Mouse (Mus musculus) limb, embryonic 15.5 days (tissue): ENCODE data around the gene Scamp1. TPM values are rescaled to one million over a fixed set of nuclear protein-coding genes. Genes with fewer than 3 reads are reported as not detected.
A peak's percentile ranks its signal among the peaks of the same experiment; 100 is the strongest.

ENCODE experiments used
- ATAC-seq: fragments of 200-750 bp; cut with Nextera tagmentation; 2 replicates; pipeline ENCODE4 v1.8.0; 2017; ENCODE audit warnings: low read depth, moderate TSS enrichment; ENCODE audit not compliant: insufficient number of reproducible peaks, low FRiP score, low TSS enrichment
- H3K27ac ChIP-seq: fragments of 300-500 bp; sonication (generic); 2 replicates; pipeline ENCODE4 v1.5.1; 2015; ENCODE audit warnings: moderate library complexity, mild to moderate bottlenecking, inconsistent platforms
- H3K27me3 ChIP-seq: fragments of 300-500 bp; sonication (generic); 2 replicates; pipeline ENCODE4 v1.6.1; 2015; ENCODE audit warnings: inconsistent platforms
- H3K36me3 ChIP-seq: fragments of 300-500 bp; sonication (generic); 2 replicates; pipeline ENCODE4 v1.6.1; 2015; ENCODE audit warnings: inconsistent platforms
- H3K4me1 ChIP-seq: fragments of 300-500 bp; sonication (generic); 2 replicates; pipeline ENCODE4 v1.6.1; 2015; ENCODE audit warnings: inconsistent platforms
- H3K4me2 ChIP-seq: fragments of 300-500 bp; sonication (generic); 2 replicates; pipeline ENCODE4 v1.6.1; 2015; ENCODE audit warnings: mild to moderate bottlenecking, inconsistent platforms
- H3K4me3 ChIP-seq: fragments of 300-500 bp; sonication (generic); 2 replicates; pipeline ENCODE4 v1.5.1; 2015; ENCODE audit warnings: mild to moderate bottlenecking, inconsistent platforms
- H3K9ac ChIP-seq: fragments of 300-500 bp; sonication (generic); 2 replicates; pipeline ENCODE4 v1.6.1; 2015; ENCODE audit warnings: inconsistent platforms
- H3K9me3 ChIP-seq: fragments of 300-500 bp; sonication (generic); 2 replicates; pipeline ENCODE4 v1.6.1; 2016; ENCODE audit warnings: inconsistent platforms
- WGBS: fragments of 180-500 bp; shearing (Covaris S2); methylation state at CpG from one replicate; pipeline ENCODE4 v1.1.7; 2015; 5-methylcytosine and 5-hydroxymethylcytosine counted together
- polyA plus RNA-seq: library from polyadenylated mRNA; unstranded; fragments of >200 nt; fragmentation: Nextera tagmentation; extraction: Ambion mirVana; gene quantifications from 2 replicates; pipeline ENCODE4 v1.2.1, GENCODE M21; 2015

Gene Scamp1
- polyA plus RNA-seq, 1 experiment from 2014 or later = 39.6 TPM

DNA sequence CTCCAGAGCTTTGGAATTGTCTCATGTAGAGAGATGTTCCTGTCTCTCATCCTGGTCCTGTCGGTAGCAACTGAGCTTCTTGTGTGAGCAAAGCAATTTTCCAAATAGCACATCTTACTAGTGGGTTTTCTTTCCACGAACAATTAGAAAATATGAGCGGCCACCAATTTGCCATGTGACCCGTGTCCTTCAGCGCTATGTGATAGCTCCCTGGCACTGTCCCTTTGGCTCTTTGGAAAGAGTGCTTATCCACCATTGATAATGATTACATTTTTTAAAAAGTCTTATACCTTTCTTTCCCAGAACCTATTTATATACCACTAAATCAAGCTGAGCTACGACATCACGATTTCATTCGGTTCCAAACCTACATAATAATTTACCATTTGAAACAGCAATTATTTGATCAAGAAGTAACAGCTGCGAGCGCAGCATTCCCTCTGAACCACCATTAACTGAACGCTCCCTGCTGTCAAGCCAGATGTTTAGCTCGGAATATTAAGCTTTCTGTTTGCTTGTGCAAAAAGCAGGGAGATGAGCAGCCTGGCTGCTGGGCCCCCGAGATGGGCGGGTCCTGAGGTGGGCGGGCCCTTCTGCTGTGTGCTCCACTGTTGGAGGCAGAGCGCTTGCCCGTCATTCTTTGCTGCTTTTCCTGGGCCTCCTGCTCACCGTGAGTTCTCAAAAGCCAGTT, 20.8 kb upstream of the Scamp1 start:
- H3K27me3 ChIP-seq = no peaks in the 10 kb centered on the region
- no peak overlapping the region for H3K27ac ChIP-seq
- no peaks in the 10 kb centered on the region for H3K36me3 ChIP-seq
- WGBS = 33% methylated on average over 18 of the region's 18 CpGs
- H3K4me1 ChIP-seq = 0 out of 2 replicates have a peak, but pooled peaks cover 8% of the 10 kb centered on the region
- peak; percentile 82; the same call in 1 of the 2 replicates for ATAC-seq
- peak overlapping the region; percentile 26 for H3K4me3 ChIP-seq
- H3K4me2 ChIP-seq = peak overlapping the region; percentile 49
- H3K9ac ChIP-seq = peak overlapping the region; percentile 39; the same call in 1 of the 2 replicates
- H3K9me3 ChIP-seq = no peaks in the 10 kb centered on the region

DNA sequence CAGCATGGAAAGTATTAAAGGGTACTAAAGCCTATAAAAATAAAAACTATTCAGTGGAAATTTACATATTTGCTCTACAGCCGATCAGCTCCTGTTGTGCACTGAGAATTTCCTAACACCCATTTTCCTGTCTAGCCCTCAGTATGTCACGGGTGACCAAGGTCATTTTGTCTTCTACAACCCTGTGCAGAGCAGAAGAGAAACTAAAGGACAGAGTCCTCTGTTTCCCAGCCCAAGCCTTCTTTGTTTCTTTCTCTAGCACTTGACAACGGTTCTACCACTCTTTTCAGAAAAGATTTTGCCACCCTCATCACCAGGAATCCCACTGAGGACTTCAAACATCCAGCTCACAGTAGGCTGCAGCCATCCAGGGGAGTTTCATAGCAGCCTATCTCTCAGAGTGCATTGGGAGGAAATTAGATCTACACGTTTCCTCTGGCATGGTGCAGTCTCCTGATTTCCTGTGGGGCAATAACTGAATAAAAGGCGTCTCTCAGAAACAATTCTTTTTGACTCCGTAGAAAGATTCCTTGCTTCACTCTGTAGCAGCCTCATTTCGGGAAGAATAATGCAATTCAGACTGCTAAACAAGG, 15.4 kb upstream of the Scamp1 start:
- 51% methylated on average over 7 of the region's 7 CpGs for WGBS
- H3K36me3 ChIP-seq = no peaks in the 10 kb centered on the region
- no peak overlapping the region for H3K27ac ChIP-seq
- no peak overlapping the region for H3K9ac ChIP-seq
- H3K27me3 ChIP-seq = no peaks in the 10 kb centered on the region
- no peaks in the 10 kb centered on the region for H3K4me1 ChIP-seq
- H3K4me3 ChIP-seq = no peak overlapping the region
- no peak overlapping the region for H3K4me2 ChIP-seq
- no peaks in the 10 kb centered on the region for H3K9me3 ChIP-seq
- ATAC-seq = no peak

DNA sequence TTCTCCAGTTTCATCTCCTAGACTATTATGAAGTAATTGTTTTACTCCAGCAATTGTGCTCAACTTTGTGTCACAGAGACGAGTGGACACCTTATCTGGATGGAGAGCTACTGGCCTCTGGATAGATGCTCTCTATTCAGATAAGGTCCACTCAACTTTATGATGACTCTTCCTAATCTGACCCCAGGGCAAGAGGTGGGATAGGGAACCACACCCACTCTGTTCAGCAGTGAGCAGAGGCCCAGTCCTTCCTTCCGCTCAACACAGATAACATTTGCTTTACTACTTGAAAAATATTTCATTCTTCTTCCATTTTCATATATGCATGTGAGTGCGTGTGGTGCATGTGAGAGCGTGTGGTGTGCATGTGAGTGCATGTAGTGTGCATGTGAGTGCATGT, 14.6 kb upstream of the Scamp1 start:
- H3K4me3 ChIP-seq = no peak overlapping the region
- no peaks in the 10 kb centered on the region for H3K27me3 ChIP-seq
- H3K4me1 ChIP-seq = no peaks in the 10 kb centered on the region
- no peak overlapping the region for H3K4me2 ChIP-seq
- H3K9ac ChIP-seq = no peak overlapping the region
- WGBS = 87% methylated on average over 4 of the region's 4 CpGs
- no peak for ATAC-seq
- no peaks in the 10 kb centered on the region for H3K36me3 ChIP-seq
- no peak overlapping the region for H3K27ac ChIP-seq
- H3K9me3 ChIP-seq = no peaks in the 10 kb centered on the region

DNA sequence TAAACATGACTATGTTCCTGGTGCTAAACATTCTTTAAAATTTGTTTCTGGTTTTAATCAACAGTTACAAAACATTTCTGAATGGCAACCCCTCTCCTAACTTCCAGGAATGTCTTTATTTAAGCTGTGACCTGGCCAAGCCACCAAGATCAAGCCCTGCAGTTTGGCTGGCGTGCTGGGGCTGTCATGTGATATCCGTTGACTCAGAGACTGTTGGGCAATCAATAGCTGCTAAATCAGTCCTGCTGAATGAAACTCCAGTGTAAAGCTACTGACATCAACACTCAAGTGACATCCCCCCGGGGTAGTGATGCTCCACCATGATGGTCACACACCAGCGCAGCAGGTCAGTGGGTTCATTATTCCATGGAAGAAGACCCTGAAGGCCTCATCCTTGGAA, 12.7 kb upstream of the Scamp1 start:
- no peaks in the 10 kb centered on the region for H3K27me3 ChIP-seq
- H3K4me2 ChIP-seq = no peak overlapping the region
- H3K9ac ChIP-seq = no peak overlapping the region
- WGBS = 78% methylated on average over 4 of the region's 4 CpGs
- no peak overlapping the region for H3K27ac ChIP-seq
- no peaks in the 10 kb centered on the region for H3K9me3 ChIP-seq
- no peak for ATAC-seq
- H3K36me3 ChIP-seq = no peaks in the 10 kb centered on the region
- no peak overlapping the region for H3K4me3 ChIP-seq
- H3K4me1 ChIP-seq = no peaks in the 10 kb centered on the region

DNA sequence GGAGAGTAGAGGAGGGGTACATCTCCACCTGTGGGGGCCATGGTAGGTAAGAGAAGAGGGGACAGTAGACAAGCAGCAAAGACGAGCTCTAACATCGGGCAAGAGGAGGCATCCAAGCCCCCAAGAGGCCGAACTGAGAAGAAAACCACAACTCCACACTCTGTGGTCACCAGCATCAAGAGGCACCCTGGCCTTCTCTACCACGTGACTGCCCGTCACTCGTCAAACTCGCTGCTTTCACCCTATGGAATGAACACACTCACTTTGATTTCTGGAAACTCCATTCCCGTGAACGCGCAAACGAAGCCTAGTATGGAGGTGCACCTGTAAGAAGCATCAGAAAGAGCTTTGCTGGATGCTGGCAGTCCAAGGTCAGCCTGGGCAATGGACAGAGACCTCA, 10.7 kb upstream of the Scamp1 start:
- no peak for ATAC-seq
- no peaks in the 10 kb centered on the region for H3K27me3 ChIP-seq
- H3K9me3 ChIP-seq = no peaks in the 10 kb centered on the region
- WGBS = 80% methylated on average over 11 of the region's 11 CpGs
- no peak overlapping the region for H3K9ac ChIP-seq
- no peaks in the 10 kb centered on the region for H3K4me1 ChIP-seq
- H3K27ac ChIP-seq = no peak overlapping the region
- H3K36me3 ChIP-seq = no peaks in the 10 kb centered on the region
- H3K4me3 ChIP-seq = no peak overlapping the region
- no peak overlapping the region for H3K4me2 ChIP-seq

DNA sequence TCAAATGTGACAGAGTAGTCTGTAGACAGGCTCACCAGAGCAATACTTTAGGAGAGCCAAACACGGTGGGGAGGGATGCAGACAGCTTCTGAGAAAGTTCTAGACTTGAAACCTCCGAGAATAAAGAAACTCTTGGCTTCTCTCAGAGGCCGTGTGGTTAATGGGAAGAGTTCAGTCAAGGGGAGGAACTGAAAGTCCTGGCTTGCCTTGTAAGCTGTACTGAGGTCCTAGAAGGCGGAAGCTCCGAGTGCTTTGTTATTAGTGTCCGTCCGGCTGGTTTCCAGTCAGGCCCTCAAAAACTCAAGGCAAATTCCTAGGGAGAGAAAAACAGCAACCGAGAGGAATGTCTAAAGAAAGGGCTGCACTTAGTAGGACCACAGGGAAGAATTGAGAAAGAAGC, 10.3 kb upstream of the Scamp1 start:
- H3K9ac ChIP-seq = no peak overlapping the region
- no peak for ATAC-seq
- H3K4me3 ChIP-seq = no peak overlapping the region
- 76% methylated on average over 8 of the region's 8 CpGs for WGBS
- H3K27ac ChIP-seq = no peak overlapping the region
- H3K36me3 ChIP-seq = no peaks in the 10 kb centered on the region
- no peaks in the 10 kb centered on the region for H3K27me3 ChIP-seq
- H3K4me2 ChIP-seq = no peak overlapping the region
- H3K9me3 ChIP-seq = no peaks in the 10 kb centered on the region
- no peaks in the 10 kb centered on the region for H3K4me1 ChIP-seq

DNA sequence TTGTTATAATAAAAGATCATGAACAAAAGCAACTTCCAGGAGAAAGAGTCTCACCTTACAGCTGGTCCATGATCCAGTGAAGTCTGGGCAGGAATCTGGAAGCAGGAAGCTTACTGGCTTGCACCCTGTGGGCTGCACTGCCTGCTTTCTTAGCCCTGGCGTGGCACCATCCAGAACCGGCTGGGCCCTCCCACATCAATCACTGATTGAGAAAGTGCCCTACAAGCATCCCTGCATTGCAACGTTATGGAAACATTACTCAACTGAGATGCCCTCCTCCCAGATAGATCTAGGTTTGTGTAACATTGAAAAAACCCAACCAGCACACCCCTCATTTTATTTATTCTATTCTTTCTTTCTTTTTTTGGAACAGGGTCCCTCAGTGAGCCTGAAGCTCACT, 9.2 kb upstream of the Scamp1 start:
- Histone ChIP-seq H3K36me3 (no peaks in the 10 kb centered on the region), H3K4me1 (no peaks in the 10 kb centered on the region), H3K4me3 (no peak overlapping the region), H3K4me2 (no peak overlapping the region), H3K9me3 (no peaks in the 10 kb centered on the region), H3K27me3 (no peaks in the 10 kb centered on the region), H3K9ac (no peak overlapping the region), H3K27ac (no peak overlapping the region)
- 53% methylated on average over 3 of the region's 3 CpGs for WGBS
- ATAC-seq = no peak

DNA sequence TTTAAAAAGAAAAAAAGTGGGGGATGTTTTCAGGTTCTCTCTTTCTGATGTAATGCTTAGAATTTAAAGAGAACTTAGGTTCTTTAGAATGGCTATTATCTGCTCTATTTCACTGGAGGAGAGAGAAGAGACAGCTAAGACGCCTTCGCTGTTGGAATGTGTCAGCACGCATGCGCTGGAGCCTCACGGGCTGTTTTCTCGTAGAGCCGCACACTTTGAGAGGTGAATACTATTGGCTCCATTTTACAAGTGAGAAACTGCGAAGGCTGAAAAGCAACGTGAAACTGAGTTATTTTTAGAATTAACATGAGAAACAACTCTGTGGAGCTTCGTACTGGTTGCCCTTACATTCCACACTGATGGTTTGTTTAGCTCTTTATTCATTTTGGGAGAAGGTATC, 8.3 kb upstream of the Scamp1 start:
- H3K9ac ChIP-seq = no peak overlapping the region
- ATAC-seq = no peak
- H3K36me3 ChIP-seq = no peaks in the 10 kb centered on the region
- no peak overlapping the region for H3K4me3 ChIP-seq
- H3K27ac ChIP-seq = no peak overlapping the region
- no peaks in the 10 kb centered on the region for H3K27me3 ChIP-seq
- H3K4me2 ChIP-seq = no peak overlapping the region
- no peaks in the 10 kb centered on the region for H3K9me3 ChIP-seq
- WGBS = 61% methylated on average over 10 of the region's 10 CpGs
- no peaks in the 10 kb centered on the region for H3K4me1 ChIP-seq

DNA sequence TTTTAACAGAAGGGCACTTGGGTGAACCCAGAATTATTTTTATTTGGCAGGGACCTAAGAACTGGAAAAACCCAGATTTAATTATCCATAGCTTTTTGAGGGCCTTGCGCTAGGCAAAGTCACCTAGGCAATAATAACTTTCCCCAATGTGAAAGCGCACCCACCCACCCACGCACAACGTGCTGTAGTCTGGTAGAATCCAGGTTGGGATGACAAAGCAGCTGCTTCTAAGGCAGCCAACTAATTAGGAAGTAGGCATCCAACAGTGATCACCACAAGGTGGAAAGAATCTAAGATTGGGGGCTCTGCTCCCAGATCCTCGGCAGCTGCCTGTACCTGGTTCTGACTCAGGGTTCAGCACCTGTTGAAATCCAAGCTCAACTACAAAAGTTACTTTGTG, 538 bp upstream of the Scamp1 start:
- no peaks in the 10 kb centered on the region for H3K36me3 ChIP-seq
- no peak overlapping the region for H3K27ac ChIP-seq
- peaks cover 13% of the 10 kb centered on the region for H3K4me1 ChIP-seq
- H3K4me2 ChIP-seq = peak overlapping the region; percentile 71
- no peak overlapping the region for H3K9ac ChIP-seq
- H3K27me3 ChIP-seq = no peaks in the 10 kb centered on the region
- 41% methylated on average over 5 of the region's 5 CpGs for WGBS
- ATAC-seq = no peak
- H3K4me3 ChIP-seq = peak overlapping the region; percentile 99
- H3K9me3 ChIP-seq = no peaks in the 10 kb centered on the region

DNA sequence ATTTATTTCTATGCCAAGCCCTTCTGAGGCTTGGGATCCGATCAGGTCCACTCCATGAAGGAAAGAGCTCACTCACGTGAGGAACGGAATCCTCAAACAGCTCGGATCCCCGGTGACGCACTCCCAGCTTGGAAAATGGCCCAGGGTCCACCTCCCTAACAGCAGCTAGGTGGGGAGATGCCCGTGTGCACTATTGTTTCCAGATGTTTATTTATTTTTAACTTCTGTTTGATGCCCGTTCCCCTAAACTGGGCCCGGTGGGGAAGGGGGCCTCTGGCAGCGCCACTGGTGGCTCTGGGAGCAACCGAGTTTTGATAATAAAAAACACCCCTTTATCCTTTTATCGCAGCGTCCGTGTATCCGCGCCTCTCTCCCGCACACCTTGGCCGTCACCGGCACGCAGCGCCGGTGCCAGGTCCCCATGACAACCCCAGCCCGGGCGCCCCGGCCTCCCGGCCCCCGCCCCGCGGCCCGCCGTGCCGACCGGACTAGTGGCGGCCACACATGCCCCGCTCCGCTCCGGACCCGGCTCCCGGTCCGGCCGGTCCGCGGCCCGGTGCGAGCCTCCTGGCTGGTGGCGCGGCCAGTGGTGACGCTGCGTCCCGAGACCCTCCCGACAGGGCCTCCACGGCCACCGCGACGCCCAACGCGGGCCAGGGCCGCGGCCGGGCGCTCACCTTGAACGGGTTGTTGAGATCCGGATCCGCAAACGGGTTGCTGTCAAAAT, 951 bp downstream of the Scamp1 start:
- H3K27me3 ChIP-seq = no peaks in the 10 kb centered on the region
- peaks cover 16% of the 10 kb centered on the region for H3K4me1 ChIP-seq
- no peaks in the 10 kb centered on the region for H3K36me3 ChIP-seq
- H3K4me3 ChIP-seq = peak overlapping the region; percentile 99
- WGBS = under 1% methylated on average over 65 of the region's 65 CpGs
- peak overlapping the region; percentile 96 for H3K9ac ChIP-seq
- peak overlapping the region; percentile 85 for H3K27ac ChIP-seq
- no peaks in the 10 kb centered on the region for H3K9me3 ChIP-seq
- H3K4me2 ChIP-seq = peak overlapping the region; percentile 71
- ATAC-seq = peak; percentile 70; the same call in 1 of the 2 replicates

DNA sequence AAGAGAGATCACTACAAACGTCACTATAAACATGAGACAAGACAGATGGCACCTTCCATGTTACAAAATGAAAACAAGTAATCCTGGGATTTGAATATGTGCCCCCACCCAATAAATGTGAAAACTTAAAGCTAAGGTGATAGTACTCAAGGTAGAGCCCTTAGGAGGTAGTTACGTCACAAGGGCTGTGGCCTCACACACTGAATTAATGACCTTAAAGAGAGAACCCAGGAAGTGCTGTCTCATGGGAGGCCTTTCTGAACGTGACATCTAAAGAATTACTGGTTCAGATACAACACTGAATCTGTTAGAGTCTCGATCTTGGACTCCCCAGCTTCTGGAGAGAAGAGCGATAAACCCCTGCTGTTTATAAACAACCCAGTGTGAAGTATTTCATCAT, 6.2 kb downstream of the Scamp1 start:
- Histone ChIP-seq H3K27me3 (no peaks in the 10 kb centered on the region), H3K4me1 (peaks cover 13% of the 10 kb centered on the region), H3K9me3 (no peaks in the 10 kb centered on the region), H3K27ac (no peak overlapping the region), H3K4me3 (no peak overlapping the region), H3K4me2 (no peak overlapping the region), H3K36me3 (no peaks in the 10 kb centered on the region), H3K9ac (no peak overlapping the region)
- 63% methylated on average over 5 of the region's 5 CpGs for WGBS
- no peak for ATAC-seq

DNA sequence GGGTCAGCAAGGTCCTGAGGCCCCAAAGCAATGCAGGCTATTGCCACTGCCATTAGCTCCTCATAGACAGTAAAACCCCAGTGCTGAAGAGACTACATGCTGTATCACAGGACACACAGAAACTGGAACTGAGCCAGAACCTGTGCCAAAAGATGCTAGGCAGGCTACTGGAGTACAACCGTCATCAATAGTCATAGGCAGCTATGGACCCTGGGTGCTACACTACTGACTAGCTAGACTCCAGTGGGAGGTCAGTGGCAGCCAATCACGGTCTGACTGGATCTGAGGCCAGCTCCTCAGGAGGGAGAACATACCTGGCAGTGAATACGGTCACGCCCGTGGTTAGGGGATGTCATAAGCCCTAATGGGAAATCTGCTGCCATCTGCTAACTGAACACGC, 14.4 kb downstream of the Scamp1 start:
- no peak for ATAC-seq
- Histone ChIP-seq H3K9ac (no peak overlapping the region), H3K36me3 (no peaks in the 10 kb centered on the region), H3K4me3 (no peak overlapping the region), H3K4me1 (no peaks in the 10 kb centered on the region), H3K27ac (no peak overlapping the region), H3K4me2 (no peak overlapping the region), H3K9me3 (no peaks in the 10 kb centered on the region), H3K27me3 (no peaks in the 10 kb centered on the region)
- WGBS = 94% methylated on average over 6 of the region's 6 CpGs
